Mouse (Mus musculus): ENCODE results near the gene Slc26a3. TPM values are rescaled to one million over a fixed set of nuclear protein-coding genes. Genes with fewer than 3 reads are reported as not detected.
"Not testable (repeated sequence)": the region's sequence is repeated elsewhere in the genome, so short reads cannot be mapped to it uniquely, and the experiment has no call there.

The Slc26a3 gene
- total and polyA plus RNA-seq, 3 experiments, result 0.07 TPM; not detected in 2

DNA sequence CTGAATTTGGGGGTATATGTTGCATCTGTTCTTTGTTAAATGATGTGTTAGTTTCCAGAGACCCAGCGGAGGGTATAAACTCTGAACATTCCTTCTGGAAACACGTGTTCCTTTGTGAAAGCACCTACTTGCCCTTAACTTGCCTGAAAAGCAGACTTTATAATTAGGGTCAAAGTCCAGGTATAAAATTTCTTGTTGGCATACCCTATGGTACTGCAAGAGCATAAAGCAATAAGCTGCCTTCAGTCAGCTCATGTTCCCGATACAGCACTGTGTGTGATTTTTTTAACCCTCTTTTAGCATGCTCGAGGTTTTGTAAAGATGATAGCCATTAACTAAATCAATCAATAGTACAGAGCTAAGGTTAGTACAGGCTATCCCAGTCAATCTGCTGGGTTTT, 71.9 kb downstream of the Slc26a3 start:
- no peak for DNase-seq (ENCODE audit: low read depth, low spot score)
- TF ChIP-seq GABPA (IDR thresholded peaks at IDR 0.05; ENCODE audit: low read depth, low read length) (no peak), KAT2A (conservative IDR thresholded peaks at IDR 0.05; ENCODE audit: low read depth, low read length) (no peak), USF2 (IDR thresholded peaks at IDR 0.05; ENCODE audit: borderline replicate concordance in 1 of 2, insufficient read depth in 1 of 2, low read depth in 1 of 2, low read length in 2 of 2) (no peak), NELFE (IDR thresholded peaks at IDR 0.05; ENCODE audit: low read depth, low read length) (no peak), ELF1 (IDR thresholded peaks at IDR 0.05; ENCODE audit: low read depth, low read length) (no peak), ZC3H11A (IDR thresholded peaks at IDR 0.05; ENCODE audit: low read depth, low read length) (no peak), USF1 (IDR thresholded peaks at IDR 0.05; ENCODE audit: low read depth, low read length) (no peak), GATA1 (IDR thresholded peaks at IDR 0.05; ENCODE audit: low read depth, low read length) (no peak), RCOR1 (IDR thresholded peaks at IDR 0.05; ENCODE audit: low read depth, low read length) (no peak), CHD2 (IDR thresholded peaks at IDR 0.05; ENCODE audit: low read length) (no peak), POLR2A (IDR thresholded peaks at IDR 0.05; ENCODE audit: control insufficient read depth in 1 of 2, insufficient read depth in 1 of 2, low read depth in 1 of 2, low read length in 2 of 2, poor library complexity in 1 of 2) (no peak), SIN3A (IDR thresholded peaks at IDR 0.05; ENCODE audit: low read length) (no peak), ZMIZ1 (IDR thresholded peaks at IDR 0.05; ENCODE audit: low read depth, low read length) (no peak), TAL1 (IDR thresholded peaks at IDR 0.05; ENCODE audit: low read length) (no peak), ETS1 (IDR thresholded peaks at IDR 0.05; ENCODE audit: low read depth, low read length) (no peak), MYC (IDR thresholded peaks at IDR 0.05; ENCODE audit: low read depth, low read length) (no peak), EP300 (IDR thresholded peaks at IDR 0.05; ENCODE audit: low read depth in 1 of 2, low read length in 2 of 2) (no peak), ZKSCAN1 (IDR thresholded peaks at IDR 0.05; ENCODE audit: low read depth, low read length) (no peak)
- no peak overlapping the region for H3K9ac ChIP-seq (ENCODE audit: control insufficient read depth, low read depth, low read length, poor library complexity, severe bottlenecking)
- H3K9me3 ChIP-seq (replicated peaks; ENCODE audit: insufficient read depth, low read length), result no peaks in the 10 kb centered on the region
- H3K4me3 ChIP-seq (ENCODE audit: control insufficient read depth in 1 of 2, insufficient read depth in 1 of 2, low read depth in 2 of 2, low read length in 2 of 2), result no peak overlapping the region
- H3K79me2 ChIP-seq (ENCODE audit: control insufficient read depth, insufficient read depth, low read length, poor library complexity), result no peaks in the 10 kb centered on the region
- H3K36me3 ChIP-seq (ENCODE audit: control insufficient read depth in 1 of 2, insufficient read depth in 2 of 2, low read length in 2 of 2), result no peaks in the 10 kb centered on the region
- H3K4me1 ChIP-seq (ENCODE audit: control insufficient read depth in 1 of 2, insufficient read depth in 2 of 2, low read length in 2 of 2), result no peaks in the 10 kb centered on the region
- H3K27ac ChIP-seq (ENCODE audit: control insufficient read depth, low read depth, low read length), result no peak overlapping the region
- no peaks in the 10 kb centered on the region; a peak in 1 of 4 replicates for H3K27me3 ChIP-seq (ENCODE audit: control insufficient read depth in 1 of 2, insufficient read depth in 2 of 2, low read length in 2 of 2)

GRCm38 (mm10) chr12:31478182-31478581, 87.5 kb downstream of the Slc26a3 start:
- not testable (repeated sequence) for H3K36me3 ChIP-seq (ENCODE audit: control insufficient read depth in 1 of 2, insufficient read depth in 2 of 2, low read length in 2 of 2); H3K4me3 ChIP-seq (ENCODE audit: control insufficient read depth in 1 of 2, insufficient read depth in 1 of 2, low read depth in 2 of 2, low read length in 2 of 2); H3K27ac ChIP-seq (ENCODE audit: control insufficient read depth, low read depth, low read length); H3K27me3 ChIP-seq (ENCODE audit: control insufficient read depth in 1 of 2, insufficient read depth in 2 of 2, low read length in 2 of 2); H3K4me1 ChIP-seq (ENCODE audit: control insufficient read depth in 1 of 2, insufficient read depth in 2 of 2, low read length in 2 of 2); H3K9ac ChIP-seq (ENCODE audit: control insufficient read depth, low read depth, low read length, poor library complexity, severe bottlenecking); H3K9me3 ChIP-seq (replicated peaks; ENCODE audit: insufficient read depth, low read length); H3K79me2 ChIP-seq (ENCODE audit: control insufficient read depth, insufficient read depth, low read length, poor library complexity); DNase-seq (ENCODE audit: low read depth, low spot score)
